Mouse (Mus musculus): ENCODE data around the gene Fars2. TPM values are rescaled to one million over a fixed set of nuclear protein-coding genes. Genes with fewer than 3 reads are reported as not detected.
A peak's percentile ranks its signal among the peaks of the same experiment; 100 is the strongest.

Gene Fars2
- polyA plus RNA-seq, 1 experiment from 2014 or later = 30.6 TPM

- peaks cover 4% of the 10 kb centered on the region; the same call in 1 of the 2 replicates for H3K9me3 ChIP-seq
- H3K27me3 ChIP-seq (replicated peaks) = no peaks in the 10 kb centered on the region
- H3K9ac ChIP-seq = 0 out of 2 replicates have a peak overlapping the region, but pooled peaks have one; percentile 0
- no peak overlapping the region for H3K4me3 ChIP-seq
- H3K27ac ChIP-seq = peak overlapping the region; percentile 5; the same call in 1 of the 2 replicates
- ATAC-seq (ENCODE audit: low FRiP score, low read depth) = peak; percentile 39
- 20% methylated on average over 13 of the region's 16 CpGs for WGBS
- peak overlapping the region; percentile 15 for H3K4me2 ChIP-seq (replicated peaks)
- peaks cover 22% of the 10 kb centered on the region for H3K4me1 ChIP-seq
- no peaks in the 10 kb centered on the region for H3K36me3 ChIP-seq
Observed at GRCm38 (mm10) chr13:36583481-36584151, 466.4 kb downstream of the Fars2 start.

- Histone ChIP-seq H3K4me2 (replicated peaks) (no peak overlapping the region), H3K27ac (no peak overlapping the region), H3K27me3 (replicated peaks) (no peaks in the 10 kb centered on the region), H3K9me3 (peaks cover 4% of the 10 kb centered on the region; the same call in 1 of the 2 replicates), H3K36me3 (no peaks in the 10 kb centered on the region), H3K4me1 (peaks cover 16% of the 10 kb centered on the region), H3K4me3 (no peak overlapping the region), H3K9ac (no peak overlapping the region)
- ATAC-seq (ENCODE audit: low FRiP score, low read depth) = peak; percentile 31; the same call in 1 of the 2 replicates
- 66% methylated on average over 7 of the region's 7 CpGs for WGBS
Observed at GRCm38 (mm10) chr13:36584197-36584596, 467.0 kb downstream of the Fars2 start.

DNA sequence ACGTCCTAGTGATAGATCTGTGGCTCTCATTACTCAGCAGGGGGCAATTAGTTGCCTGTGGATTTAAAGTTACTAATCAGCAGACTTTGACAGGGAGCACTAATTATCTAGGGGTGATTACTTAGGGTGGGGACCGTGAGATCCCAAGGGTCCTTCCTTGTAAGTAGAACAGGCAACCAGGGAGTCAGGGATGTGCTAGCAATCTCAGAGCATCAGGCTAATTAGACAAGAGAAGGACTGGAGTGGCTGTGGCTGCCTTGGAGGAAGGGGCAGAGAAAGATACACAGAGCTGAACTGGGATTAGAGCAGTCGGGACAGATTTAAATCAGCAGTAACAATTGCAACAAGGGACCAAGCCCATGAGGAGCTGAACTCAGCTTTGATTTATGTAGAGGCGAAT, 471.9 kb downstream of the Fars2 start:
- no peak overlapping the region for H3K4me2 ChIP-seq (replicated peaks)
- WGBS = 33% methylated on average over 4 of the region's 4 CpGs
- no peak overlapping the region for H3K4me3 ChIP-seq
- no peak overlapping the region for H3K9ac ChIP-seq
- no peaks in the 10 kb centered on the region for H3K36me3 ChIP-seq
- no peak overlapping the region for H3K27ac ChIP-seq
- H3K4me1 ChIP-seq = no peaks in the 10 kb centered on the region
- no peaks in the 10 kb centered on the region for H3K27me3 ChIP-seq (replicated peaks)
- peaks cover 4% of the 10 kb centered on the region for H3K9me3 ChIP-seq
- no peak for ATAC-seq (ENCODE audit: low FRiP score, low read depth)

- Histone ChIP-seq H3K27ac (no peak overlapping the region), H3K4me2 (replicated peaks) (no peak overlapping the region), H3K4me3 (no peak overlapping the region), H3K27me3 (replicated peaks) (no peaks in the 10 kb centered on the region), H3K9ac (no peak overlapping the region), H3K36me3 (no peaks in the 10 kb centered on the region), H3K9me3 (no peaks in the 10 kb centered on the region; the same call in 1 of the 2 replicates), H3K4me1 (no peaks in the 10 kb centered on the region)
- WGBS = 71% methylated on average over 2 of the region's 2 CpGs
- no peak for ATAC-seq (ENCODE audit: low FRiP score, low read depth)
Observed at GRCm38 (mm10) chr13:36592291-36592690, 475.1 kb downstream of the Fars2 start.

DNA sequence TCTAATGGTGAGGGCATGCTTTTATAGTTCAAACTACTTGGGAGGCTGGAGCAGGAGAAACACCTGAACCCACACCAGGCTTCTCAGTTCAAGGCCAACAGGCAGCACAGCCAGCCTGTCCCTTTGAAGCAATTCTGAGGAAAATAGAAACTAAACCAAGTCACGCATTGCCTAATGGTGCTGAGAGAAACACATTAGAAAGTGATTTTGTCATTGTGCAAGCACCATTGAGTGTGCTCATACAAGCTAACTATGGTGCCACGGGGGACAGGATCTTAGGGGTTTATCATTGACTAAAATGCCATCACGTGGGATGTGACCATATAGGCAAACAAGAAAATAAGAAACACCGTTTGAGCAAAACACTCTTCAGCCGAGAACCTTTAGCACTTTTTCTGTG, 489.5 kb downstream of the Fars2 start:
- Histone ChIP-seq H3K9ac (no peak overlapping the region), H3K9me3 (no peaks in the 10 kb centered on the region), H3K4me3 (no peak overlapping the region), H3K27me3 (replicated peaks) (no peaks in the 10 kb centered on the region), H3K4me1 (no peaks in the 10 kb centered on the region), H3K4me2 (replicated peaks) (no peak overlapping the region), H3K36me3 (no peaks in the 10 kb centered on the region), H3K27ac (no peak overlapping the region)
- WGBS = 91% methylated on average over 5 of the region's 5 CpGs
- ATAC-seq (ENCODE audit: low FRiP score, low read depth) = no peak

DNA sequence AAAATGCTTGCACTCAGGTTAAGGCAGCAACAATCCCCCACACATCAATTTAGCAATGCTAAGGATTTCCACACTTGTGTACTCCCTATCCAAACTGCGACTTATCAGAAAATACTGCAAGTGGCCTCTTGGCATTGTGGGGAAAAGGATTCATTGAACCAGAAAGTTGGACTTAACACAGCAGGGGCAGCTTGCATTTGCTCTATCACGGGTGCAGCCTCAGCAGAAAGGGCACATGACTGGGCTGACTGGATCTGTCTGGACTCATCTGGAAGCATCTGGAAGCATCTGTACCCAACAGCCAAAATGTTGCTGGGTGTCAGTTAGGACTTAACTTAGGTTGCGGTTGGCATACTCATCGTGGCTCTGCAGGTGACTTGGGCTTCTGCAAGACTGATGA, 490.7 kb downstream of the Fars2 start:
- no peak for ATAC-seq (ENCODE audit: low FRiP score, low read depth)
- no peaks in the 10 kb centered on the region for H3K4me1 ChIP-seq
- no peaks in the 10 kb centered on the region for H3K9me3 ChIP-seq
- no peak overlapping the region for H3K9ac ChIP-seq
- WGBS = 86% methylated on average over 4 of the region's 4 CpGs
- no peak overlapping the region for H3K4me3 ChIP-seq
- no peak overlapping the region for H3K4me2 ChIP-seq (replicated peaks)
- H3K27ac ChIP-seq = no peak overlapping the region
- no peaks in the 10 kb centered on the region for H3K27me3 ChIP-seq (replicated peaks)
- no peaks in the 10 kb centered on the region for H3K36me3 ChIP-seq

DNA sequence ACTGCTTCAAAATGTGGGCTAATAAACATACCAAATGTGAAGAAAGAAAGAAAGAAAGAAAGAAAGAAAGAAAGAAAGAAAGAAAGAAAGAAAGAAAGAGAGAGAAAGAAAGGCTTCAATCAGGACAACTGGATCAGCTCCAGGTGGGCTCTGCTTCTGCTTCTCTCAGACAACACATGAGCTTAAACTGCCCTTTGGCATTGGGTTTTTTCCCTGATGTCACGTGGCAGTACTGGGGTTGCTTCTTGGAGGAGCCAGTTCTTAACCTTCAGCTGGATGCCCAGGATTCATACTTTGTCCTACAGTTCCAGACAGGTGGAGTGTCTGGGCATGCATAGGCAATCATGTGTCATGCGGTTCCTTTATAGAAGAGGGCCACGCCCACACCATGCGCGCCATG, 493.2 kb downstream of the Fars2 start:
- Histone ChIP-seq H3K27me3 (replicated peaks) (no peaks in the 10 kb centered on the region), H3K4me2 (replicated peaks) (no peak overlapping the region), H3K9me3 (no peaks in the 10 kb centered on the region), H3K4me3 (no peak overlapping the region), H3K36me3 (no peaks in the 10 kb centered on the region), H3K27ac (no peak overlapping the region), H3K4me1 (no peaks in the 10 kb centered on the region), H3K9ac (no peak overlapping the region)
- ATAC-seq (ENCODE audit: low FRiP score, low read depth) = no peak
- WGBS = 90% methylated on average over 5 of the region's 5 CpGs

DNA sequence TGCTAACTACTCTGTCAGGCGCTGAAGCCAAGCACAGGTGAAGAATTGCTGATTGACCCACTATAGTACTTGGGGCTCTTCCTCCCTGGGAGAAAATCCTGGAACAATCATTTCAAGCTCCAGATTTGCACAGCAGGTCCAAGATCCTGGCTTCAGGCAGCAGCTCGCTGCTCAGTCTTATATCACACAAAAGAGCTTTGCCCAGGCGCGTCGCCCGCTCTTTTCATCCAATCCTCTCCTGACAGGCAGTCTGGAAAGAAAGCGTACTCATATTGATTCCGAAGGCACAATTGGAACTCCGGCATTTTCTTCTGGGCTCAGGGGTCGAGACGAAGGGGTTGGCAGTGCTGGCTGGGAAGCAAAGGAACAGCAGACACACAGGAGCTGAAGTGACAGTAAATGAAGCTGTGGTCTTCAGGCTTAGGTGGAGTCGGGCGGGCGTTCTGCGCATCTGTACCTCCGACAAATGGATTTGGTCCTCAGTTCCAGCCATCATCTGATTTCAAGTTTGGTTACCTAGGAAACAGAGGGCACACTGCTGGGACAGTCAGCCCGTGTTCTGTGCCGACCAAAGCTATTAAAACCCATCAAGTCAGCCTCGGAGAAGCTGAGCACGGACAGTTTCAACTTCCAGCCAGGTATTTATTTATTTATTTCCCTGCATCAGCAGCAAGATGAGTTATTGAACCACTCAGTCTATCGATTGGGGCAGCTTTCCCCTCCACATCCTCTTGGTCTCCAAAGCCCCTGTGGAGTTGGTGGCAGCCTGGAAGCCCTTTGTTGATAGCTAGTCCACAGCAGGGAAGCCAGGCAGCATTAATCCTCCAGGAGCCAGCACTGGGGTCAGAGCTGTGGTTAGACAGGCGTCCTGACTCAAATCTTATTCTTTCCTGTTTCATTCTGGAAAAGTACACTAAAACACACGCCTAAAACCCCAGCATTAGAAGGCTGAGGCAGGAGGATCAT, 495.9 kb downstream of the Fars2 start:
- no peak overlapping the region for H3K4me3 ChIP-seq
- no peak overlapping the region for H3K27ac ChIP-seq
- 57% methylated on average over 23 of the region's 23 CpGs for WGBS

GRCm38 (mm10) chr13:36620498-36621332, 503.5 kb downstream of the Fars2 start:
- H3K4me2 ChIP-seq (replicated peaks) = no peak overlapping the region
- 89% methylated on average over 10 of the region's 10 CpGs for WGBS
- H3K9me3 ChIP-seq = no peaks in the 10 kb centered on the region
- H3K9ac ChIP-seq = no peak overlapping the region
- H3K4me1 ChIP-seq = no peaks in the 10 kb centered on the region
- H3K36me3 ChIP-seq = no peaks in the 10 kb centered on the region
- no peaks in the 10 kb centered on the region for H3K27me3 ChIP-seq (replicated peaks)
- H3K27ac ChIP-seq = no peak overlapping the region
- no peak overlapping the region for H3K4me3 ChIP-seq
- ATAC-seq (ENCODE audit: low FRiP score, low read depth) = no peak

More for the DNA sequence above, 495.9 kb downstream of the Fars2 start:
- Histone ChIP-seq H3K9me3 (no peaks in the 10 kb centered on the region), H3K4me1 (no peaks in the 10 kb centered on the region), H3K4me2 (replicated peaks) (peak overlapping the region; percentile 30), H3K9ac (no peak overlapping the region), H3K36me3 (no peaks in the 10 kb centered on the region), H3K27me3 (replicated peaks) (no peaks in the 10 kb centered on the region)
- no peak for ATAC-seq (ENCODE audit: low FRiP score, low read depth)

GRCm38 (mm10) chr13:36621333-36621659, 504.1 kb downstream of the Fars2 start:
- Histone ChIP-seq H3K4me2 (replicated peaks) (no peak overlapping the region), H3K4me1 (no peaks in the 10 kb centered on the region), H3K9ac (no peak overlapping the region), H3K4me3 (no peak overlapping the region), H3K9me3 (no peaks in the 10 kb centered on the region), H3K27me3 (replicated peaks) (no peaks in the 10 kb centered on the region), H3K36me3 (no peaks in the 10 kb centered on the region), H3K27ac (no peak overlapping the region)
- no peak for ATAC-seq (ENCODE audit: low FRiP score, low read depth)
- 95% methylated on average over 1 of the region's 1 CpGs for WGBS

- no peak overlapping the region for H3K9ac ChIP-seq
- no peaks in the 10 kb centered on the region for H3K36me3 ChIP-seq
- 74% methylated on average over 1 of the region's 1 CpGs for WGBS
- H3K4me3 ChIP-seq = no peak overlapping the region
- no peak overlapping the region for H3K4me2 ChIP-seq (replicated peaks)
- no peak for ATAC-seq (ENCODE audit: low FRiP score, low read depth)
- H3K9me3 ChIP-seq = no peaks in the 10 kb centered on the region
- H3K27me3 ChIP-seq (replicated peaks) = no peaks in the 10 kb centered on the region
- H3K27ac ChIP-seq = no peak overlapping the region
- no peaks in the 10 kb centered on the region for H3K4me1 ChIP-seq
Observed at GRCm38 (mm10) chr13:36623556-36623955, 506.3 kb downstream of the Fars2 start.

GRCm38 (mm10) chr13:36629154-36629553, 511.9 kb downstream of the Fars2 start:
- Histone ChIP-seq H3K9me3 (no peaks in the 10 kb centered on the region), H3K27ac (no peak overlapping the region), H3K36me3 (no peaks in the 10 kb centered on the region), H3K27me3 (replicated peaks) (no peaks in the 10 kb centered on the region), H3K4me3 (no peak overlapping the region), H3K4me2 (replicated peaks) (no peak overlapping the region), H3K4me1 (no peaks in the 10 kb centered on the region), H3K9ac (no peak overlapping the region)
- ATAC-seq (ENCODE audit: low FRiP score, low read depth) = no peak
- WGBS = 75% methylated on average over 1 of the region's 1 CpGs

Measured in neural tube, embryonic 12.5 days (tissue).